Mouse (Mus musculus): ENCODE measurements around the gene Tpsab1. TPM values are rescaled to one million over a fixed set of nuclear protein-coding genes. Genes with fewer than 3 reads are reported as not detected.

Gene Tpsab1
- polyA plus RNA-seq, 1 experiment from 2014 or later, result not detected

- peaks cover 2% of the 10 kb centered on the region; the same call in 1 of the 2 replicates for H3K27me3 ChIP-seq (ENCODE audit: insufficient read depth, poor library complexity, severe bottlenecking)
- DNase-seq (ENCODE audit: low spot score), result no peak
- H3K4me3 ChIP-seq, result no peak overlapping the region
- no peak overlapping the region for H3K27ac ChIP-seq
- no peaks in the 10 kb centered on the region for H3K36me3 ChIP-seq
- peaks cover 4% of the 10 kb centered on the region; the same call in 1 of the 2 replicates for H3K4me1 ChIP-seq (replicated peaks)
- 40% methylated on average over 2 of the region's 2 CpGs for WGBS
- H3K9me3 ChIP-seq, result no peaks in the 10 kb centered on the region
Measured at GRCm38 (mm10) chr17:25322930-25323329, 22.4 kb downstream of the Tpsab1 start.

GRCm38 (mm10) chr17:25320819-25321218, 24.5 kb downstream of the Tpsab1 start:
- H3K4me1 ChIP-seq (replicated peaks), result peaks cover 4% of the 10 kb centered on the region; the same call in 1 of the 2 replicates
- H3K36me3 ChIP-seq, result no peaks in the 10 kb centered on the region
- H3K9me3 ChIP-seq, result no peaks in the 10 kb centered on the region
- peaks cover 2% of the 10 kb centered on the region; the same call in 1 of the 2 replicates for H3K27me3 ChIP-seq (ENCODE audit: insufficient read depth, poor library complexity, severe bottlenecking)
- H3K27ac ChIP-seq, result no peak overlapping the region
- DNase-seq (ENCODE audit: low spot score), result no peak
- no peak overlapping the region for H3K4me3 ChIP-seq
- WGBS, result 93% methylated on average over 8 of the region's 8 CpGs

- Histone ChIP-seq H3K27me3 (ENCODE audit: insufficient read depth, poor library complexity, severe bottlenecking) (peaks cover 2% of the 10 kb centered on the region; the same call in 1 of the 2 replicates), H3K27ac (no peak within 1 kb of the TSS), H3K4me3 (no peak within 1 kb of the TSS), H3K36me3 (no peaks in the 10 kb centered on the region), H3K4me1 (replicated peaks) (peaks cover 4% of the 10 kb centered on the region; the same call in 1 of the 2 replicates), H3K9me3 (no peaks in the 10 kb centered on the region)
- 77% methylated on average over 5 of the region's 5 CpGs for WGBS
- no peak for DNase-seq (ENCODE audit: low spot score)
Measured at GRCm38 (mm10) chr17:25318354-25318753, 27.0 kb downstream of the Tpsab1 start, which contains the start of gene Prss29. Gene Prss29 (plus strand): TSS chr17:25318654.

- Histone ChIP-seq H3K27me3 (ENCODE audit: insufficient read depth, poor library complexity, severe bottlenecking) (no peaks in the 10 kb centered on the region), H3K36me3 (no peaks in the 10 kb centered on the region), H3K9me3 (no peaks in the 10 kb centered on the region), H3K4me1 (replicated peaks) (no peaks in the 10 kb centered on the region), H3K4me3 (no peak within 1 kb of the TSS), H3K27ac (no peak within 1 kb of the TSS)
- WGBS, result 86% methylated on average over 4 of the region's 4 CpGs
- DNase-seq (ENCODE audit: low spot score), result no peak
Measured at GRCm38 (mm10) chr17:25308346-25308745, 37.0 kb downstream of the Tpsab1 start, which contains the start of gene Prss28. Gene Prss28 (plus strand): TSS chr17:25308646.

- WGBS, result 90% methylated on average over 5 of the region's 5 CpGs
- no peak for DNase-seq (ENCODE audit: low spot score)
- no peaks in the 10 kb centered on the region for H3K9me3 ChIP-seq
- no peak within 1 kb of the TSS for H3K27ac ChIP-seq
- no peaks in the 10 kb centered on the region for H3K36me3 ChIP-seq
- no peak within 1 kb of the TSS for H3K4me3 ChIP-seq
- H3K4me1 ChIP-seq (replicated peaks), result no peaks in the 10 kb centered on the region
- H3K27me3 ChIP-seq (ENCODE audit: insufficient read depth, poor library complexity, severe bottlenecking), result no peaks in the 10 kb centered on the region
Measured at GRCm38 (mm10) chr17:25298094-25298493, 47.3 kb downstream of the Tpsab1 start, which contains the start of gene Prss34. Gene Prss34 (plus strand): TSS chr17:25298394.

GRCm38 (mm10) chr17:25294111-25294510, 51.3 kb downstream of the Tpsab1 start:
- Histone ChIP-seq H3K27me3 (ENCODE audit: insufficient read depth, poor library complexity, severe bottlenecking) (no peaks in the 10 kb centered on the region), H3K4me1 (replicated peaks) (no peaks in the 10 kb centered on the region), H3K36me3 (no peaks in the 10 kb centered on the region), H3K4me3 (no peak overlapping the region), H3K27ac (no peak overlapping the region), H3K9me3 (no peaks in the 10 kb centered on the region)
- WGBS, result 44% methylated on average over 1 of the region's 1 CpGs
- DNase-seq (ENCODE audit: low spot score), result no peak

- H3K36me3 ChIP-seq, result no peaks in the 10 kb centered on the region
- H3K27ac ChIP-seq, result no peak overlapping the region
- 84% methylated on average over 5 of the region's 5 CpGs for WGBS
- no peaks in the 10 kb centered on the region for H3K27me3 ChIP-seq (ENCODE audit: insufficient read depth, poor library complexity, severe bottlenecking)
- no peaks in the 10 kb centered on the region for H3K9me3 ChIP-seq
- no peak overlapping the region for H3K4me3 ChIP-seq
- no peaks in the 10 kb centered on the region for H3K4me1 ChIP-seq (replicated peaks)
- no peak for DNase-seq (ENCODE audit: low spot score)
Measured at GRCm38 (mm10) chr17:25293495-25293894, 51.9 kb downstream of the Tpsab1 start.

Other genes starting within 250 kb of the Tpsab1 start
- 49.9 and 52.3 TPM in 2 replicates for gene Telo2, start 229.6 kb downstream of the Tpsab1 start, polyA plus RNA-seq (2016; fragmentation: Nextera tagmentation; extraction: Ambion mirVana)
- gene Ptx4, start 224.8 kb downstream of the Tpsab1 start, polyA plus RNA-seq (2016; fragmentation: Nextera tagmentation; extraction: Ambion mirVana), result not detected in 2 replicates
- 23.5 and 24.7 TPM in 2 replicates for gene Clcn7, start 212.2 kb downstream of the Tpsab1 start, polyA plus RNA-seq (2016; fragmentation: Nextera tagmentation; extraction: Ambion mirVana)
- gene Ccdc154, start 183.1 kb downstream of the Tpsab1 start, polyA plus RNA-seq (2016; fragmentation: Nextera tagmentation; extraction: Ambion mirVana), result not detected in 2 replicates
- not detected in 2 replicates for gene Gm38655, start 170.1 kb downstream of the Tpsab1 start, polyA plus RNA-seq (2016; fragmentation: Nextera tagmentation; extraction: Ambion mirVana)
- 35.6 and 36.3 TPM in 2 replicates for gene BC003965, start 161.0 kb downstream of the Tpsab1 start, polyA plus RNA-seq (2016; fragmentation: Nextera tagmentation; extraction: Ambion mirVana)
- 8.5 and 8.6 TPM in 2 replicates for gene Unkl, start 157.2 kb downstream of the Tpsab1 start, polyA plus RNA-seq (2016; fragmentation: Nextera tagmentation; extraction: Ambion mirVana)
- 63.3 and 73.2 TPM in 2 replicates for gene Gnptg, start 105.4 kb downstream of the Tpsab1 start, polyA plus RNA-seq (2016; fragmentation: Nextera tagmentation; extraction: Ambion mirVana)
- 76.9 and 86.4 TPM in 2 replicates for gene Tsr3, start 105.4 kb downstream of the Tpsab1 start, polyA plus RNA-seq (2016; fragmentation: Nextera tagmentation; extraction: Ambion mirVana)
- 2.3 and 3.5 TPM in 2 replicates for gene Baiap3, start 89.2 kb downstream of the Tpsab1 start, polyA plus RNA-seq (2016; fragmentation: Nextera tagmentation; extraction: Ambion mirVana)
- 862 and 894 TPM in 2 replicates for gene Ube2i, start 70.9 kb downstream of the Tpsab1 start, polyA plus RNA-seq (2016; fragmentation: Nextera tagmentation; extraction: Ambion mirVana)
- gene Prss34, start 47.2 kb downstream of the Tpsab1 start, polyA plus RNA-seq (2016; fragmentation: Nextera tagmentation; extraction: Ambion mirVana), result not detected in 2 replicates
- not detected in 2 replicates for gene Prss28, start 36.9 kb downstream of the Tpsab1 start, polyA plus RNA-seq (2016; fragmentation: Nextera tagmentation; extraction: Ambion mirVana)
- not detected in 2 replicates for gene Prss29, start 26.9 kb downstream of the Tpsab1 start, polyA plus RNA-seq (2016; fragmentation: Nextera tagmentation; extraction: Ambion mirVana)
- not detected in 2 replicates for gene Tpsb2, start 20.7 kb upstream of the Tpsab1 start, polyA plus RNA-seq (2016; fragmentation: Nextera tagmentation; extraction: Ambion mirVana)
- gene Tpsg1, start 23.7 kb upstream of the Tpsab1 start, polyA plus RNA-seq (2016; fragmentation: Nextera tagmentation; extraction: Ambion mirVana), result 0.50 TPM in 1 of 2 replicates, not detected in the other
- gene Cacna1h, start 88.2 kb upstream of the Tpsab1 start, polyA plus RNA-seq (2016; fragmentation: Nextera tagmentation; extraction: Ambion mirVana), result 3.9 and 6.8 TPM in 2 replicates
- 1.2 and 2.8 TPM in 2 replicates for gene Tekt4, start 109.1 kb upstream of the Tpsab1 start, polyA plus RNA-seq (2016; fragmentation: Nextera tagmentation; extraction: Ambion mirVana)
- 0.06 and 0.27 TPM in 2 replicates for gene Sstr5, start 151.7 kb upstream of the Tpsab1 start, polyA plus RNA-seq (2016; fragmentation: Nextera tagmentation; extraction: Ambion mirVana)
- gene Sox8, start 225.1 kb upstream of the Tpsab1 start, polyA plus RNA-seq (2016; fragmentation: Nextera tagmentation; extraction: Ambion mirVana), result 9.1 and 10.7 TPM in 2 replicates
- 27.3 and 29.4 TPM in 2 replicates for gene Lmf1, start 233.5 kb upstream of the Tpsab1 start, polyA plus RNA-seq (2016; fragmentation: Nextera tagmentation; extraction: Ambion mirVana)